Mouse (Mus musculus): Measurements from ENCODE around the gene Krba1. TPM values are rescaled to one million over a fixed set of nuclear protein-coding genes. Genes with fewer than 3 reads are reported as not detected.

Gene Krba1
- polyA plus RNA-seq, 1 experiment = 15.6 TPM

DNA sequence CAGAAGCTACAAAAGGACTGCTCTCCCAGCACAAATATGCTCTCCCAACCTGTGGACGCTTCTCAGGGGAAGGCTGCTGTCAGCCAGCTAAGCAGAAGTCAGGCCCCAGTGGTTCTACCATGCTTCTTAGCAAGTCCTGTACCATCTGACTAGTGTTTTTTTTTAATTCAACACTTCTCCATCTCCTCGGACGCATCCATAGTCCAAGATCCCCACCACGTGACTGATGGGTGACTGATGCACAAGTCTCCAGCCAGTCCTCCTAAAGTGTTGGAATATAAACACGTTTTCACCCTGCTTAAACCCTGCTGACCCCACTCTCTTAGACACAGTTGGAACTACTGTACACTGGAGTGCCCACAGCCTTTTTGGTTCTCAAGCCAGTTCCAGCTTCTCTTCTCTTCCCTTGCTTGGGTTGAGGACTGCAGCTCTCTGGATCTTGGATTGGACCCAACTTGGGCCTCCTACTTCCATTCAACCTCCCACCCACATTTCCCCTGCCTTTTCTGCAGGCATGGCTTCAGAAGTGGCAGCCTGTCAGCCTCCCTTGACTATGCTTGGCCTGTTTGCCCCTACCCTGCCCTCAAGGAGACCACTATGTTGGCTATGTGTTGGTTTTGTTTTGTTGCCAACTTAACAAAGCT, 40.4 kb downstream of the Krba1 start:
- H3K4me3 ChIP-seq (ENCODE audit: insufficient read depth, low read length) = no peak overlapping the region
- no peaks in the 10 kb centered on the region for H3K4me1 ChIP-seq (ENCODE audit: control insufficient read depth, insufficient read depth, low read length)
- H3K27ac ChIP-seq (ENCODE audit: insufficient read depth, low read length) = no peak overlapping the region
- TF ChIP-seq POLR2A (IDR thresholded peaks at IDR 0.05; ENCODE audit: low read depth, low read length) = no peak
- TF ChIP-seq CTCF (IDR thresholded peaks at IDR 0.05; ENCODE audit: borderline replicate concordance, insufficient read depth, low read length) = no peak

DNA sequence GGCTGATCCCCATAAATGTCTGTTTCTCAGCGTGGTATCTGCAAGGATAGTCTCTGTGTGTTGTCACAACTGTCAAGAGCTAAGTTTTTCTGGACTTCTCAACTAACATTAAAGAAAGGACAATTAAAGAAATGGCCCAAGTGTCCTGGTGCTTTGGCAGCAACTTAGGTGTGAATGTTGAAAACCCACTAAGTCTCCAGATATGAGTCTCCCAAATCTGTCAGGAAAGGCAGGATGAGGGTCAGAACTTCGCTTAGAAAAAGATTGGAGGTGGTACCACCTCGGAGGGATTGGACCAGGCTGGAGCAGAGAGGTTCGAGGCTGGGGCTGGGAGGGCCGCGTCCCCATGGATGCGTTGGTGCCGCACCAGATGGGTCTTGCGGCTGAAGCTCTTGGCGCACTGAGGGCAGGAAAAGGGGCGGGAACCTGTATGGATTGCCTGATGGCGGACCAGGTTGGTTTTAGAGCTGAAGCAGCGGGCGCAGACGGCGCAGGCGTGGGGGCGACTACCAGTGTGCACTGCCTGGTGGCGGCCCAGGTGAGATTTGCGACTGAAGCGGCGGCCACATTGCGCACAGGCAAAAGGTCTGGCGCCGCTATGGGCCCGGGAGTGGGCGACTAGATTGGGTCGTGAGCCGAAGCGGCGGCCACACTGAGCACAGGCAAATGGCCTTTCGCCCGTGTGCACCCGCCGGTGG, 42.4 kb downstream of the Krba1 start:
- no peak overlapping the region for H3K4me3 ChIP-seq (ENCODE audit: insufficient read depth, low read length)
- no peak overlapping the region for H3K27ac ChIP-seq (ENCODE audit: insufficient read depth, low read length)
- TF ChIP-seq CTCF (IDR thresholded peaks at IDR 0.05; ENCODE audit: borderline replicate concordance, insufficient read depth, low read length) = no peak
- no peak for TF ChIP-seq POLR2A (IDR thresholded peaks at IDR 0.05; ENCODE audit: low read depth, low read length)
- no peaks in the 10 kb centered on the region for H3K4me1 ChIP-seq (ENCODE audit: control insufficient read depth, insufficient read depth, low read length)

DNA sequence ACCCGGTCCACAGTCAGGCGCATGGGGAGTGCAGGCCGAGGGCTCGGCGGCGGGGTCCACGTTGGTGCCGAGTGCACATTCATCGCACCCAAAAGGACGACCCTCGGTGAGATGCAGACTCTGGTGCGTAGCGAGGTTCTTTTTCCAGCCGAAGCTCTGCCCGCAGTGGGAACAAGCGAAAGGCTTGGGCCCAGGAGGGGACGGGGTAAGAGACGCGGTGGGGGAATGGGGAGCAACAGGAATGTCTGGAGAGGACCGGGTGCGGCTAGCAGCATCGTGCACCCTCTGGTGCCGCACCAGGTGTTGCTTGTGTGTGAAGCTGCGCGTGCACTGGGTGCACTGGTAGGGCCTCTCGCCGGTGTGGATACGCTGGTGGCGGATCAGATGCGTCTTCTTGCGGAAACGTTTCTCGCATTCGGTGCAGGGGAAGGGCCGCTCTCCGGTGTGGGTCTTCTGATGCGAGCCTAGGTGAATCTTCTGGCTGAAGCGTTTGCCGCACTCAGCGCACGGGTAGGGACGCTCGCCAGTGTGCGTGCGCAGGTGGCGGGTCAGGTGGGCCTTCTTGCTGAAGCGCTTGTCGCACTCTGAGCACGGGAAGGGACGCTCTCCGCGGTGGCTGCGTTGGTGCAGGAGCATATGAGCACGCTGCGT, 43.2 kb downstream of the Krba1 start:
- Histone ChIP-seq H3K4me3 (ENCODE audit: insufficient read depth, low read length) (no peak overlapping the region), H3K4me1 (ENCODE audit: control insufficient read depth, insufficient read depth, low read length) (no peaks in the 10 kb centered on the region), H3K27ac (ENCODE audit: insufficient read depth, low read length) (no peak overlapping the region)
- no peak for TF ChIP-seq POLR2A (IDR thresholded peaks at IDR 0.05; ENCODE audit: low read depth, low read length)
- TF ChIP-seq CTCF (IDR thresholded peaks at IDR 0.05; ENCODE audit: borderline replicate concordance, insufficient read depth, low read length) = no peak

DNA sequence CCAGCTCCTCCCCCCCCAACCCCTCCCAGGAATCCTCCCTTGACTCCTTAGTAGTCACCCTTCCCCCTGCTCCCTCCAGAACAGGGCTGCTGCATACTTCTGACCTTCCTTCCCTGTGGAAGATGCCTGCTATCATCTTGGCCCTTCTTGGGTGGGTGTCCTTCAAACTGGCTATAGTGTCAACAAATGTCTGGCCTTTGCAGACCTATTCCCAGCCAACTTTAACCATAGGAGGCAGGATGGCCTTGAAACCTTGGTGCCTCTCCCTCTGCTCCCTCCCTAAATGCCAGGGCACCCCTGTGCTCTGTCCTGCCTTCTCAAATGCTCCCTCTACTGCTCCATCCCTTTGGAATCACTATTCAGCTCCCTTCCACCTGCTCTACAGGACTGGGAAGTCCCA, 44.3 kb downstream of the Krba1 start:
- TF ChIP-seq POLR2A (IDR thresholded peaks at IDR 0.05; ENCODE audit: low read depth, low read length) (no peak), CTCF (IDR thresholded peaks at IDR 0.05; ENCODE audit: borderline replicate concordance, insufficient read depth, low read length) (no peak)
- Histone ChIP-seq H3K4me3 (ENCODE audit: insufficient read depth, low read length) (no peak overlapping the region), H3K27ac (ENCODE audit: insufficient read depth, low read length) (no peak overlapping the region), H3K4me1 (ENCODE audit: control insufficient read depth, insufficient read depth, low read length) (no peaks in the 10 kb centered on the region)

DNA sequence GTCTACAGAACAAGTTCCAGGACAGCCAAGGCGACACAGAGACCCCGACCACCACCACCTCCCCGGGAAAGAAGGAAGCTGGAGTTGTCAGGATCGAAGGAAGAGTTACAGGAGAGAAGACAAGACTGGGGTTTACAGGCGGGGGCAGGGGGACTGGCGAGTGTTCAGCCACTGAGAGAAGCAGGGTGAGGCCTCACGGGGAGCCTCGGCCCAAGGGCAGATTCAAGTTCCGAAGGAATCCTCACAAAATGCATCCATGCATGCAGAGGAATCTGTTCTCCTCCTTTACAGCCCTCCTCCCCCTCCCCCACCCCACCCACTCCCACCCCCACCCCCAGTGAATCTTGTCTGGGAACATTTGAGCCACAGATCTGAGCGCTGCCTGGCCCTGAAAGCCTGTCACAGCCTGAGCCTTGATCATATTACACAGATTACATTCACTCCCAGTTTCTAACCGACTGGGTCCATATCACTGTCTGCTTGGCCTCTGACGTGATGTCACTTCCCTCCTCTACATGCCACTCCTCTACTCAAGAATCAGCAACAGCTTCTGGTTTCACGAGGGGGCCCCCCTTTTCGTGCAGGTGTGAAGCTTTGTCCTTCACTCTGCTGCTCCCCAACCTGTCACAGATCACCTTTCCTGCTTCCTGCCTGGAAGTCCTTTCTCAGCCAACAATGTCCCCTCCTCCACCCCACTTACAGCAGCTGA, 45.1 kb downstream of the Krba1 start:
- H3K4me3 ChIP-seq (ENCODE audit: insufficient read depth, low read length) = no peak overlapping the region
- H3K27ac ChIP-seq (ENCODE audit: insufficient read depth, low read length) = no peak overlapping the region
- TF ChIP-seq POLR2A (IDR thresholded peaks at IDR 0.05; ENCODE audit: low read depth, low read length) = no peak
- TF ChIP-seq CTCF (IDR thresholded peaks at IDR 0.05; ENCODE audit: borderline replicate concordance, insufficient read depth, low read length) = no peak
- H3K4me1 ChIP-seq (ENCODE audit: control insufficient read depth, insufficient read depth, low read length) = no peaks in the 10 kb centered on the region

DNA sequence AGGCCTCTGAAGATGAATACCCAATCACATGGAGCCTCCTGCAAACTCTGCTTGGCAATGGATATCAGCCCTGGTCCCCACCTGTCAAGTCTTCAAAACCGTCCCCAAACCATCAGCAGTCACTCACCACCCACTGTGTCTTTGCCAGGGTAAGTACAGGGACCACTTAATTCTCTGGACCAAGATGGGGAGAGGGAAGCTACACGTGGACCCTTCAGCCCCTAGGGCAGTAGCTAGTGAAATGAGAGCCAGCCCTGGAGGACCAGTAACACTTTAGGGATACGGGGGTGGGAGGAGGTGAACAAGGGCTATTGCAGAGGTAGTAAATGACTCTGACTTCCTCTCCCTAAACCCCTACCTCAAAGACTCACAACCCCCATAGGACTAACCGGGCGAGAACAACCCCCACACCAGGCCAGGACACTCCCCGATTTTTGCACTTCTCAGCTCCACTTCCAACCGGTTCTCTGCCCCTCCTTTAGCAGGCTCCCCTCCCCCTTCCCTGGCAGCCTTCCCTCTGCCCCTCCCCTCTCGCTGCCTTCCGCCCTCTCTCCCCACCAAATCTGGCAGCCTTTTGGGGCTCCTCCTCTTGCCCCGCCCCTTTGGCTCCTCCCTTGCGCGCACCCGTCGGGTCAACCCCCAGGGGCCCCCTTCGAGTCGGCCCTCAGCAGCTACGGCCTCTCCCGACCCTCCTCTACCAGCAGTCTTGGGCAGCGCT, 48.4 kb downstream of the Krba1 start:
- Histone ChIP-seq H3K4me1 (ENCODE audit: control insufficient read depth, insufficient read depth, low read length) (no peaks in the 10 kb centered on the region), H3K4me3 (ENCODE audit: insufficient read depth, low read length) (no peak overlapping the region), H3K27ac (ENCODE audit: insufficient read depth, low read length) (peak overlapping the region; percentile 21; the same call in 1 of the 2 replicates)
- TF ChIP-seq CTCF (IDR thresholded peaks at IDR 0.05; ENCODE audit: borderline replicate concordance, insufficient read depth, low read length) (no peak), POLR2A (IDR thresholded peaks at IDR 0.05; ENCODE audit: low read depth, low read length) (peak; percentile 32; the same call in 1 of the 2 replicates)

DNA sequence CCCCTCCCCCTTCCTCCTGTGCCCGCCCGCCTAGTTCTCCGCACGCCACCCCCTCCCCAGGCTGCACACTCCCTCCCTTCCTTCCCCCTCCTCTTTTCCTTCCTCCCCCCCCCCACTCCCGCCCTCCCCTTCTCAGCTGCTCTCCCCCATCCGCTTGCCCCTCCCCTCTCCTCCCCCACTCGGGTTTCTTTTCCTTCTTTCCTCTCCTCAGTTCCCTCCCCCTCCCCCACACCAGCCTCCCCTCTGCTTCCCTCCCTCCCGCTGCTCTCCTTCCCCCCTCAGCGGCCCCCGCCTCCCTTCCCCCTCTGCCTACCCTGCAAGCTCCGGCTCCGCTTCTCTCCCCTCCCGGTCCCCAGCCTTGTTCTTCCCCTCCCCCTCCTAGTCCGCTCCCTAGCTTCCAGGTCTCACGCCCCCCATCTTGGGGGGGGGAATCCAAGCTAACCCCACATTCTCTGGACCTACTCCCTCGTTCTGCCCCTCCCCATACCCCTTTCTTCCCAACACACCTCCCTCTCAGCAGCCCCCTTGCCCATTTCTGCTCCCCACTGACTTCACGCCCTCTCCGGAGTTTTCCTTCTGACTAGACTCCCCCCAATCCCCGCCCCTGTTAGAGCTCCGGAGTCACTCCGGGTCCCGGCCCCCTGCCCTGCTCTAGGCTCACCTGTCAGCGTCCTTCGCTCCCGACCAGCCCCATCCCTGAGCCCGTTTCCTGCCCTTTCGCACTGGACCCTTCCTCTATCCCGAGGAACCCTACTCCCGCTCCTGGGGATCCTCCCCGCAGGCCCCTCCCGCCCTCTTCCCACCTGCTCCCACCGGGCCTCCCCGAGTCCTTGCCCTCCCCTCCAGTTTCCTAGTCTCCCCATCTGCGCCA, 49.2 kb downstream of the Krba1 start:
- Histone ChIP-seq H3K4me3 (ENCODE audit: insufficient read depth, low read length) (peak overlapping the region; percentile 69), H3K27ac (ENCODE audit: insufficient read depth, low read length) (peak overlapping the region; percentile 24; the same call in 1 of the 2 replicates), H3K4me1 (ENCODE audit: control insufficient read depth, insufficient read depth, low read length) (no peaks in the 10 kb centered on the region)
- TF ChIP-seq CTCF (IDR thresholded peaks at IDR 0.05; ENCODE audit: borderline replicate concordance, insufficient read depth, low read length) = no peak
- peak; percentile 40 for TF ChIP-seq POLR2A (IDR thresholded peaks at IDR 0.05; ENCODE audit: low read depth, low read length)

Measured in embryonic fibroblast, embryonic 13.5 days (primary cell).